Mouse (Mus musculus) urinary bladder, adult 2 months (tissue): ENCODE data around the gene Gsta4. TPM values are rescaled to one million over a fixed set of nuclear protein-coding genes. Genes with fewer than 3 reads are reported as not detected.
"Not testable (repeated sequence)": the region's sequence is repeated elsewhere in the genome, so short reads cannot be mapped to it uniquely, and the experiment has no call there.

Experiments
- DNase-seq: peaks from one replicate; pipeline ENCODE4 v3.0.0; 2022; ENCODE audit warnings: low spot score
- polyA plus RNA-seq: library from polyadenylated mRNA; depleted of rRNA; stranded (reverse); fragments of >200 nt; gene quantifications from 2 replicates; pipeline ENCODE4 v1.2.3, GENCODE M21; 2012; rRNA removed

Gene Gsta4
- polyA plus RNA-seq, 1 experiment: 2,290 TPM

- not testable (repeated sequence) for DNase-seq
Observed at GRCm38 (mm10) chr9:78230461-78230860, 47.9 kb downstream of the Gsta4 start, which contains the start of gene Gsta1. Gene Gsta1 (plus strand): TSS chr9:78230656.

GRCm38 (mm10) chr9:78233121-78233695 is 50.6 kb downstream of the Gsta4 start:
- DNase-seq: not testable (repeated sequence)

- DNase-seq: not testable (repeated sequence)
Observed at GRCm38 (mm10) chr9:78255683-78256470, 73.3 kb downstream of the Gsta4 start.

- DNase-seq: not testable (repeated sequence)
Observed at GRCm38 (mm10) chr9:78256914-78257313, 74.3 kb downstream of the Gsta4 start, which contains the start of gene Gm3776. Gene Gm3776 (plus strand): TSS chr9:78257129.

Other genes starting within 250 kb of the Gsta4 start
- not detected in 2 replicates for gene Gcm1, start 130.8 kb upstream of the Gsta4 start, polyA plus RNA-seq
- 80.0 and 81.1 TPM in 2 replicates for gene Fbxo9, start 73.7 kb upstream of the Gsta4 start, polyA plus RNA-seq
- 18.2 and 20.5 TPM in 2 replicates for gene Ick, start 73.6 kb upstream of the Gsta4 start, polyA plus RNA-seq
- gene Gsta1, start 47.9 kb downstream of the Gsta4 start, polyA plus RNA-seq: 6.8 and 7.6 TPM in 2 replicates
- 4.0 and 4.5 TPM in 2 replicates for gene Gm3776, start 74.4 kb downstream of the Gsta4 start, polyA plus RNA-seq
- gene Gm10639, start 107.1 kb downstream of the Gsta4 start, polyA plus RNA-seq: 0.28 and 0.44 TPM in 2 replicates
- not detected in 2 replicates for gene Omt2a, start 132.0 kb downstream of the Gsta4 start, polyA plus RNA-seq
- not detected in 2 replicates for gene Omt2b, start 144.8 kb downstream of the Gsta4 start, polyA plus RNA-seq
- gene Gsta2, start 173.0 kb downstream of the Gsta4 start, polyA plus RNA-seq: 27.0 and 28.7 TPM in 2 replicates
- 8.1 and 9.0 TPM in 2 replicates for gene Dppa5a, start 185.4 kb downstream of the Gsta4 start, polyA plus RNA-seq
- gene Ooep, start 196.0 kb downstream of the Gsta4 start, polyA plus RNA-seq: 13.0 and 14.9 TPM in 2 replicates
- 0.63 and 0.77 TPM in 2 replicates for gene Ddx43, start 213.0 kb downstream of the Gsta4 start, polyA plus RNA-seq